Mouse (Mus musculus) spleen, adult 2 months (tissue): Measurements from ENCODE around the gene Fkbp11. TPM values are rescaled to one million over a fixed set of nuclear protein-coding genes. Genes with fewer than 3 reads are reported as not detected.
"Not testable (repeated sequence)": the region's sequence is repeated elsewhere in the genome, so short reads cannot be mapped to it uniquely, and the experiment has no call there.

Experiments
- DNase-seq, 2 experiments: peaks; one replicate each; pipeline versions ENCODE4 v3.0.0 to v3.0.0-alpha.2; 2012 to 2021; ENCODE audit warnings: low spot score in 2 of 2, low read depth in 1 of 2
- H3K27ac ChIP-seq: fragments of 200-500 bp; 2 replicates; pipeline ENCODE4 v1.5.1; 2012; ENCODE audit warnings: low read length, inconsistent platforms; ENCODE audit not compliant: insufficient read depth
- H3K27me3 ChIP-seq: fragments of 200-500 bp; 2 replicates; pipeline ENCODE4 v1.6.1; 2012; ENCODE audit warnings: mild to moderate bottlenecking, moderate library complexity, low read length, inconsistent platforms; ENCODE audit not compliant: control insufficient read depth, insufficient read depth
- H3K36me3 ChIP-seq: fragments of 200-500 bp; 2 replicates; pipeline ENCODE4 v1.6.1; 2012; ENCODE audit warnings: mild to moderate bottlenecking, low read length, inconsistent platforms; ENCODE audit not compliant: control insufficient read depth, insufficient read depth
- H3K4me1 ChIP-seq: fragments of 200-500 bp; 2 replicates; pipeline ENCODE4 v1.6.1; 2011; ENCODE audit warnings: inconsistent platforms; ENCODE audit not compliant: control insufficient read depth, insufficient read depth, insufficient read length
- H3K4me3 ChIP-seq: fragments of 200-500 bp; 2 replicates; pipeline ENCODE4 v1.5.1; 2011; ENCODE audit warnings: mild to moderate bottlenecking, inconsistent platforms; ENCODE audit not compliant: insufficient read depth, insufficient read length; ENCODE audit errors: extremely low read depth
- CTCF ChIP-seq: fragments of 200-500 bp; IDR thresholded peaks from 2 replicates; pipeline ENCODE4 v1.5.1; 2011; ENCODE audit warnings: mild to moderate bottlenecking, inconsistent platforms; ENCODE audit not compliant: insufficient read depth, insufficient read length, insufficient replicate concordance; ENCODE audit errors: extremely low read depth
- POLR2A ChIP-seq: fragments of 200-500 bp; IDR thresholded peaks from 2 replicates; pipeline ENCODE4 v1.6.1; 2011; ENCODE audit warnings: low read depth, low read length, inconsistent platforms
- WGBS: fragments of 180-500 bp; shearing (Covaris S2); methylation state at CpG from one replicate; pipeline ENCODE4 v1.1.7; 2018; 5-methylcytosine and 5-hydroxymethylcytosine counted together
- polyA plus RNA-seq: library from polyadenylated mRNA; depleted of rRNA; stranded (reverse); fragments of >200 nt; gene quantifications from 2 replicates; pipeline ENCODE4 v1.2.3, GENCODE M21; 2012

Gene Fkbp11
- polyA plus RNA-seq, 1 experiment: 16.7 TPM

- no peak for DNase-seq
- peaks cover 3% of the 10 kb centered on the region; the same call in 1 of the 2 replicates for H3K36me3 ChIP-seq
- no peak overlapping the region for H3K4me3 ChIP-seq
- H3K4me1 ChIP-seq: no peaks in the 10 kb centered on the region
- H3K27me3 ChIP-seq: no peaks in the 10 kb centered on the region
- 83% methylated on average over 2 of the region's 2 CpGs for WGBS
- TF ChIP-seq CTCF: no peak
- TF ChIP-seq POLR2A: no peak
- H3K27ac ChIP-seq: no peak overlapping the region
These were observed 26.1 kb upstream of the Fkbp11 start for GRCm38 (mm10) chr15:98754125-98754524.

GRCm38 (mm10) chr15:98753021-98753423 lies 25.0 kb upstream of the Fkbp11 start:
- Histone ChIP-seq H3K4me1 (no peaks in the 10 kb centered on the region), H3K36me3 (peaks cover 3% of the 10 kb centered on the region; the same call in 1 of the 2 replicates), H3K27ac (no peak overlapping the region), H3K27me3 (no peaks in the 10 kb centered on the region), H3K4me3 (no peak overlapping the region)
- WGBS: 89% methylated on average over 8 of the region's 8 CpGs
- TF ChIP-seq POLR2A (no peak), CTCF (no peak)
- DNase-seq: no peak

- WGBS: 99% methylated on average over 2 of the region's 2 CpGs
- no peaks in the 10 kb centered on the region for H3K4me1 ChIP-seq
- H3K27me3 ChIP-seq: no peaks in the 10 kb centered on the region
- H3K4me3 ChIP-seq: no peak overlapping the region
- no peak for TF ChIP-seq CTCF
- TF ChIP-seq POLR2A: no peak
- no peak overlapping the region for H3K27ac ChIP-seq
- DNase-seq: no peak
- peaks cover 2% of the 10 kb centered on the region; the same call in 1 of the 2 replicates for H3K36me3 ChIP-seq
These were observed 21.1 kb upstream of the Fkbp11 start for GRCm38 (mm10) chr15:98749093-98749492.

GRCm38 (mm10) chr15:98747296-98747695 lies 19.3 kb upstream of the Fkbp11 start:
- H3K27me3 ChIP-seq: no peaks in the 10 kb centered on the region
- WGBS: 82% methylated on average over 6 of the region's 6 CpGs
- H3K27ac ChIP-seq: no peak overlapping the region
- peaks cover 1% of the 10 kb centered on the region; the same call in 1 of the 2 replicates for H3K36me3 ChIP-seq
- no peak overlapping the region for H3K4me3 ChIP-seq
- DNase-seq: no peak
- no peaks in the 10 kb centered on the region for H3K4me1 ChIP-seq
- TF ChIP-seq CTCF (no peak), POLR2A (no peak)

GRCm38 (mm10) chr15:98746344-98746965 lies 18.5 kb upstream of the Fkbp11 start:
- Histone ChIP-seq H3K27ac (no peak overlapping the region), H3K36me3 (peaks cover 1% of the 10 kb centered on the region; the same call in 1 of the 2 replicates), H3K27me3 (no peaks in the 10 kb centered on the region), H3K4me3 (no peak overlapping the region), H3K4me1 (no peaks in the 10 kb centered on the region)
- 73% methylated on average over 10 of the region's 10 CpGs for WGBS
- TF ChIP-seq CTCF: no peak
- DNase-seq: no peak

- WGBS: 85% methylated on average over 3 of the region's 3 CpGs
- not testable (repeated sequence) for DNase-seq
These were observed 15.9 kb upstream of the Fkbp11 start for GRCm38 (mm10) chr15:98743863-98744262.

GRCm38 (mm10) chr15:98742766-98743428 lies 14.9 kb upstream of the Fkbp11 start:
- no peaks in the 10 kb centered on the region for H3K4me1 ChIP-seq
- no peak overlapping the region for H3K27ac ChIP-seq
- H3K27me3 ChIP-seq: no peaks in the 10 kb centered on the region
- peaks cover 12% of the 10 kb centered on the region; the same call in 1 of the 2 replicates for H3K36me3 ChIP-seq
- DNase-seq: no peak
- no peak for TF ChIP-seq CTCF
- TF ChIP-seq POLR2A: no peak
- no peak overlapping the region for H3K4me3 ChIP-seq
- WGBS: 90% methylated on average over 8 of the region's 8 CpGs

More at GRCm38 (mm10) chr15:98743863-98744262, 15.9 kb upstream of the Fkbp11 start:
- H3K36me3 ChIP-seq, H3K4me1 ChIP-seq, H3K27me3 ChIP-seq, H3K27ac ChIP-seq, H3K4me3 ChIP-seq: not testable (repeated sequence)
